Mouse (Mus musculus): ENCODE results near the gene 1110008P14Rik. TPM values are rescaled to one million over a fixed set of nuclear protein-coding genes. Genes with fewer than 3 reads are reported as not detected.

Gene 1110008P14Rik
- polyA plus RNA-seq, 1 experiment from 2014 or later = 49.4 TPM

DNA sequence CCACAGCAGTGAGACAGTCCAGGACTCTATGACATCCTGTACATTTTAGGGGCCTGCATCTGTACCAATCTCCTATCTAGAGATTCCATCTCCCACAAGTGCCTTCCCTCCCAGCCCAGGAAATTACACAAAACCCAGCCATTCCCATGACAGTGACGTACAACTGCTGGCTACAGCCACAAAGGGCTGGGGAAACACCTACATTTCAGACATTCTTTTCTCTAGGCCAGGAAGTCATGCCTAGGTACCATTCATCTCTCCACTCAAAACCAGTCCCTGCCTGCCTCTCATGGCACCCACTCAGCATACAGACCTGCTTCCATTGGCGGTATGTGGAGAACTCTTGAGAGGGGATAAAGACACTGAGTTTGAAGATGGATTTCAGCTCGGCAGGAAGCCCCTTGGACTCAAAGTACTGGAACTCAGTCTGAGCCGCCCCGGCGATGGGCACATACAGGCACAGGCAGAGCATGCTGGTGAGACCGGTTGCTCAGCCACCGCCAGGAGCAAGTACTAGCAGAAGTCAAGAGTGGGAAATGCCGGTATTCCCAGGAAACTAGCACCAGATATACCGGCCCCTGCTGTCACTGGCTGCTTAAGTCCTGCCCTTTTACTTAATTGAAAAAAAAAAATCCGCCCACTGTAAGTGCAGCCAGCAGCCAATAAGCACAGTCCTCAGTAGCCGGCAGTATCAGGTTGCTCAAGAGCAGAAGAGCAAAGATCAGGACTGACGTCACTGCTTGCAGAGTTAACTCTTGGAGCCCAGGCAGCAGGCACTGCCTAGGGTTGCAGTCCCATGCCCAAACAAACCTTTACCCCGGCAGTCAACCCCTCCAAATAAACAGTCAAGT, 42.0 kb upstream of the 1110008P14Rik start:
- DNase-seq (ENCODE audit: low spot score, missing footprints) (peak; percentile 92), ATAC-seq (ENCODE audit: low FRiP score) (peak; percentile 96)
- Histone ChIP-seq H3K27ac (ENCODE audit: low read depth, low read length) (no peak overlapping the region), H3K4me1 (ENCODE audit: control insufficient read depth, insufficient read depth, low read length) (peaks cover 23% of the 10 kb centered on the region), H3K9ac (ENCODE audit: low read length) (peak overlapping the region; percentile 2; the same call in 1 of the 2 replicates), H3K9me3 (ENCODE audit: control insufficient read depth, low read length) (no peaks in the 10 kb centered on the region), H3K4me2 (peak overlapping the region; percentile 36), H3K27me3 (ENCODE audit: control insufficient read depth, insufficient read depth, low read length) (no peaks in the 10 kb centered on the region), H3K4me3 (ENCODE audit: low read depth, low read length) (peak overlapping the region; percentile 8), H3K36me3 (ENCODE audit: control insufficient read depth, insufficient read depth, low read length) (peaks cover 7% of the 10 kb centered on the region)
- whole genome bisulfite sequencing = 2% methylated on average over 14 of the region's 14 CpGs

DNA sequence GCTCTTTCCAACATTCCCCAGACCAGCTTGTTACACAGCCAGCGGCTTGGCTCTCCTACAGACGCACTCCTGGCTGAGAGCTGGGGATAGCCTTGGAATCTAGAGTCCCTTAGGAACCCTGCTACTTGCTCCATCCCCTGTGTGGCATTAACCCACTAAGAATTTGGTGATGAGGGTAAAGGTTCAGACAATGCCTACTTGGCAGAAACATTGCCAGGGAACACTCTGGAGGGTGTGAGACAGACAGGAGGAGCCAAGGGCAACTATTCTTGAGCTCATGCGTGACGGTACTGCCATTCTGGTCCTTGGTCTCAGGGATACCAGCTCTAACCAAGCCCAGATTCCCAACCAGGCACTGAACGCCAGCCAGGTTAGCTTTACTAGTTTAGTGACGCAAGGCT, 40.1 kb upstream of the 1110008P14Rik start:
- DNase-seq (ENCODE audit: low spot score, missing footprints) (peak; percentile 17), ATAC-seq (ENCODE audit: low FRiP score) (no peak)
- Histone ChIP-seq H3K9me3 (ENCODE audit: control insufficient read depth, low read length) (no peaks in the 10 kb centered on the region), H3K4me3 (ENCODE audit: low read depth, low read length) (no peak overlapping the region), H3K27me3 (ENCODE audit: control insufficient read depth, insufficient read depth, low read length) (no peaks in the 10 kb centered on the region), H3K27ac (ENCODE audit: low read depth, low read length) (no peak overlapping the region), H3K9ac (ENCODE audit: low read length) (no peak overlapping the region), H3K4me1 (ENCODE audit: control insufficient read depth, insufficient read depth, low read length) (peaks cover 17% of the 10 kb centered on the region), H3K4me2 (no peak overlapping the region), H3K36me3 (ENCODE audit: control insufficient read depth, insufficient read depth, low read length) (peaks cover 16% of the 10 kb centered on the region)
- 97% methylated on average over 6 of the region's 6 CpGs for WGBS

DNA sequence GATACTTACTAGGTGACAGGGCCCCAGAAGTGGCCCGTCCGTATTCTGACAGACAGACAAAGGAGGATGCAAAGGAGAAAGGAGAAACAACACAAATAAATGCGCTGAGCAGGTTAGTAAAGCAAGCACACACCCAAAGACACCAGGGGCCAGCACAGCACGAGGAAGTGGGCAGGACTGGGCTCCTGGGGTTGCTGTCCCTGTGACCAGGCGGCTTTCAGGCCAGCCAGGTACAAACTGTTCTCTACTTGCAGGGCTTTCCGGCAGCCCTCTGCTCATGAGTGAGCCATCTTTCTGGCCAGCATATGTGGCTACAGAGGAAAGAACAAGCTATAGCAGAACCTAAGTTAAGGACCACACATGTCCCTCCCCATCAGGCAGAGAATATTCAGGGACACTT, 38.9 kb upstream of the 1110008P14Rik start:
- WGBS = 87% methylated on average over 6 of the region's 6 CpGs
- DNase-seq (ENCODE audit: low spot score, missing footprints) = no peak
- Histone ChIP-seq H3K4me2 (no peak overlapping the region), H3K27me3 (ENCODE audit: control insufficient read depth, insufficient read depth, low read length) (no peaks in the 10 kb centered on the region), H3K4me3 (ENCODE audit: low read depth, low read length) (no peak overlapping the region), H3K9me3 (ENCODE audit: control insufficient read depth, low read length) (no peaks in the 10 kb centered on the region), H3K27ac (ENCODE audit: low read depth, low read length) (no peak overlapping the region), H3K9ac (ENCODE audit: low read length) (no peak overlapping the region), H3K4me1 (ENCODE audit: control insufficient read depth, insufficient read depth, low read length) (peaks cover 17% of the 10 kb centered on the region), H3K36me3 (ENCODE audit: control insufficient read depth, insufficient read depth, low read length) (peaks cover 25% of the 10 kb centered on the region)
- ATAC-seq (ENCODE audit: low FRiP score) = no peak

DNA sequence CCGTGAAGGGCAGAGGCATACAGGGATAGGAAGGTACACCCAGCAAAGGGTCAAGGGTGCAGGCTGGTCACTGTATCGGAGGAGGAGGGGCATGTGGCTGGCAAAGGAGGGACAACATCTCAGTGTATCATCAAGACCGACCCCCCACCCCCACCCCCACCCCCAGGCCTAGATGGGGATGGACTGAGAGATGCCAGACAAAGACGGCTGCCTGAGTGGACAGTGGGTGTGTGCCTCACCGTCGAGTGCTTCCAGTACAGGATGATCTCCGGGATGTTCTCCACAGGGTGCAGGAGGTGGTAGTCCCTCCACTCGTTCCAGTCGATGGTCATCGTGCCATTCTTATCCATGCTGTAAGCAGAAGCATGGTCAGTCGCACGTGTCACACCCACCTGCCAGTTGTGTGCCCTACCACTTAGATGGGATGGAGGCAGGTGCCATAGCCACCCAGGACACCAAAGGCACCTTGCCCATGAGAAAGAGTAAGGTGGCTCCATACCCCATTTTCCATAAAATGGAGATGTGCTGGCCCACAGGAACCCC, 38.4 kb upstream of the 1110008P14Rik start:
- H3K9me3 ChIP-seq (ENCODE audit: control insufficient read depth, low read length) = no peaks in the 10 kb centered on the region
- H3K36me3 ChIP-seq (ENCODE audit: control insufficient read depth, insufficient read depth, low read length) = peaks cover 30% of the 10 kb centered on the region
- H3K9ac ChIP-seq (ENCODE audit: low read length) = no peak overlapping the region
- H3K27me3 ChIP-seq (ENCODE audit: control insufficient read depth, insufficient read depth, low read length) = no peaks in the 10 kb centered on the region
- H3K4me3 ChIP-seq (ENCODE audit: low read depth, low read length) = no peak overlapping the region
- no peak overlapping the region for H3K4me2 ChIP-seq
- peak; percentile 57 for DNase-seq (ENCODE audit: low spot score, missing footprints)
- H3K4me1 ChIP-seq (ENCODE audit: control insufficient read depth, insufficient read depth, low read length) = peaks cover 17% of the 10 kb centered on the region
- H3K27ac ChIP-seq (ENCODE audit: low read depth, low read length) = no peak overlapping the region
- no peak for ATAC-seq (ENCODE audit: low FRiP score)
- 92% methylated on average over 12 of the region's 12 CpGs for WGBS

DNA sequence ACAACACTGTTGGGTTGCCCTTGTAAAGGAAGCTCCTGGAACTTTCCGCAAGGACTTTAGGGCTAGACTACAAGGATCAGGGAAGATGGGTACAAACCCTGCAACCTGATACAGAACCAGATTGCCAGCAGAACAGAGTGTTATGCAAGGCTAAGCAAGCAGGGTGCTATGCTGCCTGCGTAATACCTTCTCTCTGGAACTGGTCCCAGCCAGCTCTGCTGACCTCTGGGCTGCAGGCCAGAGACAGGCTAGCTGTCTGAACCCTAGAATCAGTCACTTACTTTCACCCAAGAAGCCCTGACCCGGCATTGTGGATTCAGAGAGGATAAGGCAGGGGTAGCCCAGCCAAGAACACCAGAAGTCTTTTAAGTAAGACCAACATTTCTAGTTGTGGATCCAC, 37.6 kb upstream of the 1110008P14Rik start:
- peak; percentile 33 for DNase-seq (ENCODE audit: low spot score, missing footprints)
- H3K36me3 ChIP-seq (ENCODE audit: control insufficient read depth, insufficient read depth, low read length) = peaks cover 33% of the 10 kb centered on the region
- peaks cover 10% of the 10 kb centered on the region for H3K4me1 ChIP-seq (ENCODE audit: control insufficient read depth, insufficient read depth, low read length)
- 86% methylated on average over 3 of the region's 3 CpGs for WGBS
- H3K9me3 ChIP-seq (ENCODE audit: control insufficient read depth, low read length) = no peaks in the 10 kb centered on the region
- no peaks in the 10 kb centered on the region for H3K27me3 ChIP-seq (ENCODE audit: control insufficient read depth, insufficient read depth, low read length)
- no peak overlapping the region for H3K9ac ChIP-seq (ENCODE audit: low read length)
- no peak overlapping the region for H3K4me2 ChIP-seq
- H3K27ac ChIP-seq (ENCODE audit: low read depth, low read length) = no peak overlapping the region
- no peak for ATAC-seq (ENCODE audit: low FRiP score)
- no peak overlapping the region for H3K4me3 ChIP-seq (ENCODE audit: low read depth, low read length)

DNA sequence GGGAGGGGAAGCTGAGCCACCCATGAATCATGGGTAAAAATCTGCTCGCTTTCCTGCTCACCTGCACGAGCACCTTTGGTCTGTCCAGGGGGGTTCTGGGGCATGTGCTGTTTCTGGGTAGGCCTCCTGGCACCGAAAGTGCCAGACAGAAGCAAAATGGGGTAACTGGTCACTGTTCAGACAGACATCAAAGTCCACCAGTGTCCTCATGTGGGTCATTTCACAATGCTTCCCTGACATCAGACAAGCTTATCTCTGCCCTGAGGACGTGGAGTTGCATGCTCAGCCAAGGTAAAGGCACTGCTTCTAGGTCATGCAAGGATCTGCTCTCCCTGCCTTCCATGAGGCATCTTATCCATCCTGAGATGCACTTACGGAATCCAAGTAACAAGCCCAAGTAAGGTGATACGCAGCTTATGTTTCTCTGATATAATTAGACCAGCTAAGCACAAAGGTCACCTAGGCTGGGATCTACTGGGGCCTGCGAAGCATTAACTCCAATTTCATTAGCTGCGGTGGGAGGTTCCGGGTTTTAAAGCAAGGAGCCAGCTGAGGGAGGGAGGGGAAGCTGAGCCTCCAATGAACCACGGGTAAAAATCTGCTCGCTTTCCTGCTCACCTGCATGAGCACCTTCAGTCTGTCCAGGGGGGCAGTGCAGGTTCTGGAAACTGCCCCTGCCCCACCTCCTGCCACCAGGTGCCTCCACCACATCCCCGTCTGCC, 36.9 kb upstream of the 1110008P14Rik start:
- H3K4me2 ChIP-seq = no peak overlapping the region
- peaks cover 7% of the 10 kb centered on the region for H3K4me1 ChIP-seq (ENCODE audit: control insufficient read depth, insufficient read depth, low read length)
- H3K9me3 ChIP-seq (ENCODE audit: control insufficient read depth, low read length) = no peaks in the 10 kb centered on the region
- 90% methylated on average over 12 of the region's 12 CpGs for WGBS
- no peak overlapping the region for H3K4me3 ChIP-seq (ENCODE audit: low read depth, low read length)
- H3K9ac ChIP-seq (ENCODE audit: low read length) = no peak overlapping the region
- H3K36me3 ChIP-seq (ENCODE audit: control insufficient read depth, insufficient read depth, low read length) = peaks cover 36% of the 10 kb centered on the region
- no peak overlapping the region for H3K27ac ChIP-seq (ENCODE audit: low read depth, low read length)
- ATAC-seq (ENCODE audit: low FRiP score) = no peak
- no peaks in the 10 kb centered on the region for H3K27me3 ChIP-seq (ENCODE audit: control insufficient read depth, insufficient read depth, low read length)
- DNase-seq (ENCODE audit: low spot score, missing footprints) = no peak

DNA sequence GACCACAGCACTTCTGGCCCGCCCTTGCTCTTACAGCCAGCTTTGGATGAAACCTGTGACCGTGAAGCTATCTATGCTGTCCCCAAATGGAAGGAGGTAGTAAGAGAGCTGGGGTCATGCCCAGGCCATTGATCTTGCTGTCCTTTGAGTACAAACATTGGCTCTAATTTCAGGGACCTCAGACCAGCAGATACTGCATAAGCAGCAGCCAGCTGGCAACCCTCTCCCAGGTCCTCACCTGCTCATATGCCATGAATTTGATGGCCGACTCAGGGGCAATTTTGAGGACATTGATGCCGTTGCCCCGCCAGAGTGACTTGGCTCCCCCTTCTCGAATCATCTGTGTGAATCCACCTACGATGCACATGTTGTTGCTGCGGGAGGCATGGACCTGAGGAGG, 35.7 kb upstream of the 1110008P14Rik start:
- DNase-seq (ENCODE audit: low spot score, missing footprints) = no peak

DNA sequence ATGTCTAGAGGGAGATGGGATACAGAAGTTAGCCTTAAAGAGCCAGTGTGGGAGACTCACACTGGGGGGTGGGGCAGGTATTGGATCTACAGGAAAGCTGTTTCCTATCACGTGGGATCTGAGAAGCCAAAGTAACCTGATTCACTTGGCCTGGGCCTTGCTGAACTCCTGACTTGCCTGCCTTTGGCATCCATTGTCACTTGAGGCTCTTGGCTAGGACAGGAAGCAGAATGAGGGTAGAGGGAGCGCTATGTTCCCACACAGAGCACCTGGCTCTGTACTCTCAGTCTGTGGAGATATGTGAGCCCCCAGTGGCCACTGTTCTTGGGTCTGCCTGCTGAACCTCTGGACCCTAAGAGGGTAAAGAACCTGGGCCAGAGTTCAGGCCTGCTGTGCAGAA, 34.8 kb upstream of the 1110008P14Rik start:
- ATAC-seq (ENCODE audit: low FRiP score) = no peak
- no peak overlapping the region for H3K4me3 ChIP-seq (ENCODE audit: low read depth, low read length)
- peak; percentile 76 for DNase-seq (ENCODE audit: low spot score, missing footprints)
- no peak overlapping the region for H3K27ac ChIP-seq (ENCODE audit: low read depth, low read length)
- no peaks in the 10 kb centered on the region for H3K4me1 ChIP-seq (ENCODE audit: control insufficient read depth, insufficient read depth, low read length)
- 85% methylated on average over 2 of the region's 2 CpGs for WGBS
- peaks cover 36% of the 10 kb centered on the region for H3K36me3 ChIP-seq (ENCODE audit: control insufficient read depth, insufficient read depth, low read length)
- no peaks in the 10 kb centered on the region for H3K9me3 ChIP-seq (ENCODE audit: control insufficient read depth, low read length)
- H3K27me3 ChIP-seq (ENCODE audit: control insufficient read depth, insufficient read depth, low read length) = no peaks in the 10 kb centered on the region
- H3K4me2 ChIP-seq = no peak overlapping the region
- H3K9ac ChIP-seq (ENCODE audit: low read length) = no peak overlapping the region

More for the DNA sequence above, 35.7 kb upstream of the 1110008P14Rik start:
- Histone ChIP-seq H3K4me3 (ENCODE audit: low read depth, low read length) (no peak overlapping the region), H3K27ac (ENCODE audit: low read depth, low read length) (no peak overlapping the region), H3K27me3 (ENCODE audit: control insufficient read depth, insufficient read depth, low read length) (no peaks in the 10 kb centered on the region), H3K4me1 (ENCODE audit: control insufficient read depth, insufficient read depth, low read length) (no peaks in the 10 kb centered on the region), H3K9ac (ENCODE audit: low read length) (no peak overlapping the region), H3K9me3 (ENCODE audit: control insufficient read depth, low read length) (no peaks in the 10 kb centered on the region), H3K36me3 (ENCODE audit: control insufficient read depth, insufficient read depth, low read length) (peaks cover 36% of the 10 kb centered on the region), H3K4me2 (no peak overlapping the region)
- no peak for ATAC-seq (ENCODE audit: low FRiP score)
- 93% methylated on average over 8 of the region's 8 CpGs for WGBS

DNA sequence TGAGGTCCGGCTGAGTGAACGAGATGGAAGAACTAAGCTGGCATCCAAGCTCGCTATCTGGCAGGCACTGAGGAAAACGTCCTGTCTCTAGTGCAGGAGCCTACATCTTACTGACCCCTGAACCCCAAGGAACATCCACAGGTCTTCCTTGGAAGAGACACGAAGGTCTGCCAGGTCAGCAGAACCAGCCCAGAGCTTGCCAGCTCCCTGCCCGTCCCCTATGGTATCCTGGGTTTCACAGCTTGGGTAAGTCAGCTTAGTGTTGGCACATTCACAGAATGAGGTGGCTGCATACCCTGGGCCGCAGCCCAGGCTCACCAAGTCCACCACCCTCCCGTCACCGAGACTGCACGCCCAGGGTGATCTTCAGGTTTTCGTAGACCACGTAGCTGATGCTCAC, 34.1 kb upstream of the 1110008P14Rik start:
- 93% methylated on average over 12 of the region's 12 CpGs for WGBS
- Histone ChIP-seq H3K9ac (ENCODE audit: low read length) (no peak overlapping the region), H3K4me1 (ENCODE audit: control insufficient read depth, insufficient read depth, low read length) (no peaks in the 10 kb centered on the region), H3K27me3 (ENCODE audit: control insufficient read depth, insufficient read depth, low read length) (no peaks in the 10 kb centered on the region), H3K4me2 (no peak overlapping the region), H3K4me3 (ENCODE audit: low read depth, low read length) (no peak overlapping the region), H3K36me3 (ENCODE audit: control insufficient read depth, insufficient read depth, low read length) (peaks cover 31% of the 10 kb centered on the region), H3K27ac (ENCODE audit: low read depth, low read length) (no peak overlapping the region), H3K9me3 (ENCODE audit: control insufficient read depth, low read length) (no peaks in the 10 kb centered on the region)
- ATAC-seq (ENCODE audit: low FRiP score) = no peak
- DNase-seq (ENCODE audit: low spot score, missing footprints) = no peak
